Mouse (Mus musculus): ENCODE measurements around the gene Dhx9.

DNA sequence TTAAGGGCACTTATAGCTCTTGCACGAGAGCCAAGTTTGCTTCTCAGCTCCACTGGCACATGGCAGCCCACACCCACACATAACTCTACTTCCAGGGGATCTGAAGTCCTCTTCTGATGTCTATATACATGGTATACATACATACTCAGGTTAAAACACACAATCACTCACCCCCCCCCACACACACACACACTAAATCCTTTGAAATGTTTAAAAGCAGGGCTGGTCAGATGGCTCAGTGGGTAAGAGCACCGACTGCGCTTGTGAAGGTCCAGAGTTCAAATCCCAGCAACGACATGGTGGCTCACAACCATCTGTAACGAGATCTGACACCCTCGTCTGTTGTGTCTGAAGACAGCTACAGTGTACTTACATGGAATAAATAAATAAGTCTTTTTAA lies 75.7 kb downstream of the Dhx9 start:
- TF ChIP-seq CTCF (IDR thresholded peaks at IDR 0.05; ENCODE audit: low read depth) (no peak), EP300 (optimal IDR thresholded peaks at IDR 0.05) (no peak)

All from stomach, postnatal 0 days (tissue).